Mouse (Mus musculus) adrenal gland, postnatal 25 days (tissue): Measurements from ENCODE around the gene Tekt3. TPM values are rescaled to one million over a fixed set of nuclear protein-coding genes. Genes with fewer than 3 reads are reported as not detected.

ENCODE experiments used
- total RNA-seq: library from RNA; stranded (reverse); gene quantifications from 2 replicates; pipeline ENCODE4 v1.2.3, GENCODE M21; 2021

Gene Tekt3
- total RNA-seq, 1 experiment from 2014 or later = 0.18 TPM

Other genes starting within 250 kb of the Tekt3 start
- gene Trim16, start 241.4 kb upstream of the Tekt3 start, total RNA-seq = 5.9 and 6.4 TPM in 2 replicates
- 1.1 and 2.4 TPM in 2 replicates for gene Fbxw10, start 214.6 kb upstream of the Tekt3 start, total RNA-seq
- gene Tvp23b, start 182.2 kb upstream of the Tekt3 start, total RNA-seq = 31.4 and 58.5 TPM in 2 replicates
- not detected in 2 replicates for gene Cdrt4, start 110.5 kb upstream of the Tekt3 start, total RNA-seq
- 161 and 162 TPM in 2 replicates for gene Pmp22, start 67.3 kb downstream of the Tekt3 start, total RNA-seq